Mouse (Mus musculus) megakaryocyte-erythroid progenitor cell, adult 5-6 weeks (primary cell): ENCODE measurements at regions not wholly inside any gene's neighbourhood (a gene's known extent, or its start where the extent isn't known, plus 50 kb on each side); places are given as distances from the start of the nearest gene placed in this dataset.

Experiments used
- ATAC-seq: replicated peaks from 2 replicates; pipeline ENCODE4 v1.8.0; 2016; ENCODE audit warnings: mild to moderate bottlenecking, inconsistent platforms; ENCODE audit not compliant: severe bottlenecking, poor library complexity, low FRiP score, low TSS enrichment

- ATAC-seq, result no peak
Measured at GRCm38 (mm10) chr10:111080322-111080721, 70.4 kb upstream of the Zdhhc17 start.

- no peak for ATAC-seq
Measured at GRCm38 (mm10) chr10:111079051-111079450, 69.1 kb upstream of the Zdhhc17 start.

GRCm38 (mm10) chr10:111077632-111078031 is 67.7 kb upstream of the Zdhhc17 start:
- no peak for ATAC-seq

- ATAC-seq, result no peak
Measured at GRCm38 (mm10) chr10:111073851-111074430, 64.0 kb upstream of the Zdhhc17 start.

GRCm38 (mm10) chr10:111073262-111073661 is 63.3 kb upstream of the Zdhhc17 start:
- ATAC-seq, result no peak

- no peak for ATAC-seq
Measured at GRCm38 (mm10) chr10:111072554-111072909, 62.6 kb upstream of the Zdhhc17 start.

- ATAC-seq, result no peak
Measured at GRCm38 (mm10) chr10:111071805-111072553, 62.0 kb upstream of the Zdhhc17 start.

GRCm38 (mm10) chr10:111066146-111066545 is 56.2 kb upstream of the Zdhhc17 start:
- no peak for ATAC-seq

- ATAC-seq, result no peak
Measured at GRCm38 (mm10) chr10:111060626-111061025, 50.7 kb upstream of the Zdhhc17 start.
